Mouse (Mus musculus) liver, embryonic 18 days (tissue): Measurements from ENCODE around the gene Vwa3a. TPM values are rescaled to one million over a fixed set of nuclear protein-coding genes. Genes with fewer than 3 reads are reported as not detected.

ENCODE experiments used
- polyA plus RNA-seq: library from polyadenylated mRNA; depleted of rRNA; stranded (reverse); fragments of >200 nt; gene quantifications from 2 replicates; pipeline ENCODE4 v1.2.3, GENCODE M21; 2012; rRNA removed

Vwa3a gene
- polyA plus RNA-seq: 0.19 and 0.31 TPM in 2 replicates

DNA sequence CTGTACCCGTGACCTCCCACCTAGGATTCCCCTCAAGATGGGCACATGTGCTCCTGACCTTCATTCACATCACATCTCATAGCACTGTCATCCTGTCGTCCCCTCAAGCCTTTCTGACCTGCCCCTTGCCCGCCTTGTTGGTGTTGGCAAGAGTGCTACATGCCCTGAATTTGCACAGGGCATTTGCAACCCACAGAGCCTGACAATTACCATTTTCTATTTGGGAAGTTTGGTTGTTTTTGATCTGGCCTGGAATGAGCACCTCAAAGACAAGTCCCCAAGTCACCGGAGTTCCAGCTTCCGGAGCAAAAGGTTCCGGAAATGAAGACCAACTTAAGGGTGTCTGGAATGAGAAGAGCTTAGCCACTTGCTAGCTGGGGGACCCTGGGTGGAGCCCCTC is at the start of gene Vwa3a:
Gene Vwa3a (plus strand): TSS at position 301 of the 400 bp plus-strand sequence.

DNA sequence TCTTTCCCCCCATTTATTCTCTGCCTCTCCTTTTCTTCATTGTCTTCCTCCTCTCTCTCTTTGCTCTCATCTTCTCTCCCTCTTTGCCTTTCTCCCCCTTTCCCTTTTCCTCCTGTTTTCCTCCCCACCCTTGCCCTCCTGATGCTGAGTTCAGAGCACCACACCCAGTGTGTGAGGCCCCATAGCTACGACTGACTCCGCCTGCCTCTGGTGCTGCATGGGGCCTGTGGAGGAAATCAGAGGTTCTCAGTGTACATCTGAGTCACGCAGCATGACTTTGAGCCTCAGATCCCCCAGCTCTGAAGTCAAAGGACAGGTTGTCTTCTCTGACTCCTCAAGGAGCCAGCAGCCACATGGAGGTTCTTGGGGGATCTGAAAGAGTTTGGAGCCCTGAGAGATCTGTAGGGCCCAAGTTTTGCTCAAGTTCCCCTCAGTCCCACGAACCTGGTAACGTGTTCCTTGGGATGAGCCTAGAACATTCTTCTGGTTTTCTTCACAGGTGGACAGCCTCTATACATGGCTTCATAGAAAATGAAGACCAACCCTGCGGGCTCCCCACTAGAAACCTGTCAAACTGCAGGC is 72.8 kb downstream of the Vwa3a start, which contains the start of gene Gm5737:
Gene Gm5737 (plus strand): TSS at position 532 of the 582 bp plus-strand sequence.

DNA sequence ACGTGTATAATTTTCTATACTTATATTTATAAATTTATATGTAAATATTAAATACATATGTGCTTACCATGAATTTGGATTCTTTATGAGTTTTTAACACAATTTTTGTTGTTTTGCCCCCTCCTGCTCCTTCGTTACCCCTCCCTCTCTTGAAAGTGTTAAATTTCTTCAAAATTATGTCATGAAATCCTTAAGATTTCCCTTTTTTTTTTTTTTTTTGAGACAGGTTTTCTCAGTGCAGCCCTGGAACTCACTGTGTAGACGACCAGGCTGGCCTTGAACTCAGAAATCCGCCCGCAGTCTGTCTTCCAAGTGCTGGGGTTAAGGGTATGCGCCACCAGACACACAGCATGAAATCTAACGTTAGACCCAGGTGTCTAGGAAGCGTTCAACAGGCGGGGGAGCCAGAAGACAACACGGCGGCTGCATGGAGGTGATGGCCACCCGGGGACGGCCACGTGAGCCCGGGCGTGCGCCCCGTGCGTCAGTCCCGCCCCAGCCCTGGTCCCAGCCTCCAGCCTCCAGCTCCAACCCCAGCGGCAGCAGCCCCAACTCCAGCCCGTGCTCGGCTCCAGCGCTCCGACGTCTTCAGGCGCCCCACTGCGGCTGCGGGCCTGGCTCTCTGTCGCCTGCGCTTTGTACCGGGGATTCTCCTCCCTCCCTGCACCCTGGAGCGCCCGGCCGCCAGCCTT is 103.4 kb downstream of the Vwa3a start, which contains the start of gene Eef2k:
Gene Eef2k (plus strand): TSS at position 487 of the 692 bp plus-strand sequence.

Other genes starting within 250 kb of the Vwa3a start
- 135 and 141 TPM in 2 replicates for gene Uqcrc2, start 104.1 kb upstream of the Vwa3a start, polyA plus RNA-seq
- 0.02 TPM in 1 of 2 replicates, not detected in the other for gene Pdzd9, start 69.0 kb upstream of the Vwa3a start, polyA plus RNA-seq
- 8.9 and 10.5 TPM in 2 replicates for gene Mosmo, start 61.7 kb upstream of the Vwa3a start, polyA plus RNA-seq
- not detected in 2 replicates for gene Gm5737, start 73.0 kb downstream of the Vwa3a start, polyA plus RNA-seq
- 22.6 and 28.2 TPM in 2 replicates for gene Eef2k, start 103.5 kb downstream of the Vwa3a start, polyA plus RNA-seq
- gene Polr3e, start 178.4 kb downstream of the Vwa3a start, polyA plus RNA-seq: 6.5 and 8.2 TPM in 2 replicates
- 60.6 and 61.4 TPM in 2 replicates for gene Cdr2, start 243.0 kb downstream of the Vwa3a start, polyA plus RNA-seq
- 0.05 and 0.08 TPM in 2 replicates for gene Mfsd13b, start 243.2 kb downstream of the Vwa3a start, polyA plus RNA-seq